Mouse (Mus musculus) G1E-ER4 (cell line): ENCODE measurements around the gene Ola1. TPM values are rescaled to one million over a fixed set of nuclear protein-coding genes. Genes with fewer than 3 reads are reported as not detected.

ENCODE experiments used
- GATA1 ChIP-seq: IDR thresholded peaks from one replicate; pipeline ENCODE4 v1.8.0; 2012; ENCODE audit warnings: low read length, inconsistent platforms
- polyA plus RNA-seq: library from polyadenylated mRNA; stranded (reverse); fragments of >175 nt; gene quantifications from 2 replicates; pipeline ENCODE4 v1.2.3, GENCODE M21; 2012

Ola1 gene
- 54.2 and 56.6 TPM in 2 replicates for polyA plus RNA-seq

DNA sequence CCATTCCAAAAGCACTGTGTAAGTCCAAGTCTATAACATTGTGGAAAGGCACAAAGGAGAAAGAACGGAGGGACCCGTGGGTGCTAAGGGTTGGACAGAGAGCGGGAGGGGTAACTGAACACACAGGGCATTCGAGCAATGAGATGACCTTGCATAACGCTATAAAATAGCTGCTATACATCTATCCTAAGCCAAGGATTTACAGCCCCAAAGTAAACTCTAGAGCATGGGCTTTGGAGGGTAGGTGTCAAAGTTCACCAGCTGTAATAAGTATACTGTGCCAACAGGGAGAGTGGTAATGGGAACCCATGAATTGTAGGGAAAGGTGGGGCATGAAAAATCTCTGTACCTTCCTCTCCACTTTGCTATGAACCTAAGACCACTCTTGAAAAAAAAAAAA is at the start of gene Ola1:
Gene Ola1 (minus strand): TSS at position 12 of the 400 bp plus-strand sequence.
- no peak for TF ChIP-seq GATA1

DNA sequence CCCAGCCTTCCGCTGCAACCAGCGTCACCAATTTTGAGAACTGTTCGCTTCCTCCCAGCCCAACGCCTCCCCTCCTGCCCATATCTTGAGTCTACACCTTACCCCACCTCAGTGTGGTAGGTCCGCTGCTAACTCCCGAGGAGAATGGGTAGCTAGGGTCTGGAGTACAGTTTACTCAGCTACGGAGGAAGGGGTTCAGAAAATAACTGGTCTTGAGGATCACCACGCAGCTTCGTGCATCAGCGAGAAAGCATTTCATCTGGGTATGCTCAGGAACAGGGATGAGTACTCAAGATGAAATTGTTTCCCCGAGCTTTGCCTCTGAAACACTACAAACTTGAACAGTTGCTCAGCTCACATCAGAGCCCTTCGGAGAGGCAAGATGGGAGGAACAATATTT is 49.6 kb upstream of the Ola1 start:
- no peak for TF ChIP-seq GATA1

DNA sequence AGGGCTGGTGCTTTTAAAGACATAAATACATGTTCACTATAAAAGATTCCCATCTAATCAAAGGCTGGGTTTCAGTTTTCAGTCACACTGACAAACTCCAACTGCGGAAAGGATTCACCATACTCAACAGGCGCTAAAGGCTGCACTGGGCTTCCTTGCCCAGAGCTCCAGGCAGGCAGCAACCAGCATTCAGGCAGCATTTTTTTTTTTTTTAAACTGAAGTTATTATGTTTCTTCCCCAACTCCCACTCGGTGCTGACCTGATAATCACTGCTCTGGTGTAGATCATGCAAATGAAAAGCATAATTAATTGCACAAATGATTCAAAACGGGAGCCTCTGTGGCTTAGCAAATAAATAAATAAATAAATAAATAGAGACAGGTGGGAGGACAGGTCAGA is 49.1 kb upstream of the Ola1 start:
- no peak for TF ChIP-seq GATA1

DNA sequence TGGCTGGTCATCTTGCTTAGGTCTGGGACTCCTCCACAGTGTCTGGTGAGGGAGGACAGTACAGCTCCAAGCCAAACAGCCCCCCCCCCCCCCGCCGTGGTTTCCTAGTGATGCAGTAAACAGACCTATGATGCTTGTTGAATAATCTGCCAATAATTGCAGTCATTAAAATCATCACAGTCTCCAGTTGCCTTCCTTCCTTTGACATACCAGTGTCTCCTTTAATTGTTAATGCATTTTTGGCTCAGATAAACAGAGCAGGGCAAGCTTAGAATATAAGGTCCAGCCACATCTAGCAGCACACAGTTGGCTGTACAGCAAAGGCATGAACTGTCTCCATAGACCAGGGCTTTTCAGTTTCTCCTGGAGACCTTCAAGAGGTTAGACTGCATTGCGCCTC is 48.5 kb upstream of the Ola1 start:
- TF ChIP-seq GATA1: no peak

DNA sequence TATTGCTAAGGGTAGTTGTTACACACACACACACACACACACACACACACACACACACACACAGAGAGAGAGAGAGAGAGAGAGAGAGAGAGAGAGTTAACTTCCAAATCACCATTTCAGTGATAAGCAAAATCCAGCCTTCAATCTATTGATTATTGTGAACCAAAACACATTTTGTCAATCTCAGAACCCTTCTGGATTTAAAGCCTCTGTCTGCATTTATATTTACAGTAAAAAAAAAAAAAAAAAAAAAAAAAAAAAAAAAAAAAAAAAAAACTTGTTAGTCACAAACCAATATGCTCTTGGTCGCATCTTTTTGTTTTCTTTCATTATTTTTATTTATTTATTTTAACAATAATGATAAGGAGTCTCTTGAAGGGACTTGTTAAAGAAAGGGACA is 47.9 kb upstream of the Ola1 start:
- no peak for TF ChIP-seq GATA1

DNA sequence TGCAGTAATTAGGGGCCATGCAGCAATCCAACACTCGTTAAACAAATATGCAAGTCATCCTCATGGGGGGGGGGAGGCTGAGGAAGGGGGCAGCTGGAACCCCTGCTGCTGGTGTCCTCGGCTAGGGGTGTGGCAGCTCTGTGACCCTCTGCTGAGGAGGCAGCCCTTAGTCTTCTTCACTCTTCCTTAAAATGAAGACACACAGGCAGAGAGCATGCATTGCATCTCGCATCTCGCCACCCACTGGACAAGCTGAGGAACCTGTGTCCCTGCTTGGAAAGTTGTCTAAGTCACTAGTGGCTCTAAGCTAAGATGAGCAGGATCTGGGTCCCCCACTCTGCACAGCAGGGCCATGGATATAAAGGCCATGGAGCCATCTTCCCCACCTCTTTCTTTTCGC is 47.3 kb upstream of the Ola1 start:
- no peak for TF ChIP-seq GATA1

DNA sequence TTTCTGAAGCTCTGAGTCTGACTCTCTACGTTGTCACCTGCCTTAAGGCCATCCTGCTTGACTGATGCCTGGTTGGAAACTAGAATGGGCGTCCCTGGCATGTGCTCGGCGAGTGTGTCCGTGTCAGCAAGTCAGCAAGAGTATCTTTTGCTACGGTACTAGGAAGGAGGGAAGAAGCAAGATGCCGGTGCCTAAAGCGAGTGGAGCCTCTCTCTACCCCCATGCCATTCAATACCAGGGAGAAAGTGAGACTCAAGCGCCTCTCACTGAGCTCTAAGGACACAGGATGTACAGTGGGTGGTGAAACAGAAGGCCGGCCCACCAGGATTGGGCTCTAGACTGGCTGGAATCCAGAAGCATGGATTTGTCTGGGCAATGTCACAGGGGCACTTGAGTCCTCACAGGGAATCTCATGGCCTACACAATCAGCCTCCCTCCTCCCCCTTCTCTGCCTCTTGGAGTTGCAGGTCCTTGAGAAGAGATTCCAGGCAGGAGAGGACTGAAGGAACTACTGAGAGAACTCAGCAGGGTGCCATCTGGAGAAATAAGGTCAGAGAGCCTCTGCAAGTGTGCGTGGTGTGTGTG is 46.0 kb upstream of the Ola1 start:
- TF ChIP-seq GATA1: no peak

DNA sequence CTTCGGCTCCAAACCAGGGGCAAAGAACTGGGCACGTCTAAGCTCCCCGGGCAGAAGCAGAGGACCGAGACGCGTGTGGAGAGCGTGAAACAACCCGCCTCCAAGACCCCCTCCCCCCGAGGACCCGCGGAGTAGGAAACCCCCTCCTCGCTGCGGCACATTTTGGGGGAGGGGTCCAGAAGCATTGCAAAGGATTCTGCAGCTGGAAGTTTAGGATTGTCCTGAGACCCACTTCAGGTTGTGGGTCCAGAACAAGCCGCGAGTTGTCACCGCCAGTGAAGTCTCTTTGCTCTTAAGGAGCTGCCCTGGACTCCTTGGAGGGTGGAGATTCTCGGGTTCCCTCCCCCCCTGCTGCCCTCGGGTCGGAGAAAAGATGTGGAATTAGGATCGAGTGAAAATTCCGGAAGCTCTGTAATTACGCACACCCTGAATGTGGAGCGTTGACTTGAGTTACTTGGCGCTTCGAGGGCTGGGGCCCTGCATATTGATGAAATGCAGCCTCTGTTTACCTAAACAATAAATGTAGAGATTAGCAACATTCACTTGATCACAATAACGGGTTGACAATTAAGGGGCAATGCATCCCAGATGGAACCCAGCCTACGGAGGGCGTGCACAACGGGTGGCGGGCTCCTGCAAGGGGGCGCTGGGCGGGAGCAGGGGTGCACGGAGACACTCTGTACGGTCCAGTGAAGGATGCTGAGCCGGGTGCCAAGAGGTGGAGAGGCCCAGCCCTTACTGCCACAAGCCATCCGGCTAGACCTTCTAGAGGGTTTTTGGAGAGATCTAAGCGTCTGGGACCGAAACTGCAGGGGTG is 45.3 kb upstream of the Ola1 start:
- no peak for TF ChIP-seq GATA1

DNA sequence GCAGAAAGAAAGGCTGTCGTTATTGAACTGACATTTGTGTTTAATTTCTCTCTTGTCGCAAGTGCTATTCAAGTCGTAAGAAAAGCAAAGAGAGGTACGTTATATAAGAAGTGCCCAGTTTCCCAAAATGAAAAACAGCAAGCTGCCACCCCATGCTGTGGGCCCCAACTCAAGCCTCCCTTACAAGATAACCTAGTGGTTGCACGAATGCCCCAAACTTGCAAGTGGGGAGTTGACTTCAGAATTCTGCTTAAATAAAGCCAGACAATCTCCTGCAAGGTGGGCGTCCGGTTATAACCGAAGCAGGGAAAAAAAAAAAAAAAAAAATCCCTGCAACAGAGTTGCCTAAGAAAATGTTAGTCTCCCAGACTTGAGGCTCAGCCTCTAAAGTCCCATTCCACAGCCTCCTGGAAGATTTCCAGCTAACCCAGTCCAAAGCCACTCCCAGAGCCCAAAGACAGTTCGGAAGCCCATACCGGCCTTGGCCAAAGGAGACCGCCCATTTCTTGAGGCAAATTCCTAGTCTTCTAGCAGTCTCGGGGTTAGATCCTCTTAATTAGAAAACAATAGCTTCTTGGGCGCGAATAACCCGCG is 44.5 kb upstream of the Ola1 start:
- no peak for TF ChIP-seq GATA1

DNA sequence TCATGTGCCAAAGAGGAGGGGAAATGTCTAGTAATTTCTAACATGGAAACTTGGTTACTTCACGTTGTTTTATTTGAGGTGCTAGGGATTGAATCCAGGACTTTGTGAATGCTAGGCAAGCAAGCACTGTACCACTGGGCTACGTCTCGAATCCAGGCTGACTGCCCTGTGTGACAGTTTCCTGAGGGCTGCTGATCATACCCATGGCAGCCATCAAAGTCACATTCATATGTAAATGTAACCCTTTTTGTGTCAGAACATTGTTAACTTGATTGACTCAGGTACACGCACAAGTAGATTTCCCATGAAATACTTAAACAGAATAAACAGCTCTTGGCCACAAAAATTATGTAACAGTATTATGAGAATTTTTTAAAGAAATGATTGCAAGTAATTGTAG is 30.0 kb upstream of the Ola1 start:
- no peak for TF ChIP-seq GATA1

DNA sequence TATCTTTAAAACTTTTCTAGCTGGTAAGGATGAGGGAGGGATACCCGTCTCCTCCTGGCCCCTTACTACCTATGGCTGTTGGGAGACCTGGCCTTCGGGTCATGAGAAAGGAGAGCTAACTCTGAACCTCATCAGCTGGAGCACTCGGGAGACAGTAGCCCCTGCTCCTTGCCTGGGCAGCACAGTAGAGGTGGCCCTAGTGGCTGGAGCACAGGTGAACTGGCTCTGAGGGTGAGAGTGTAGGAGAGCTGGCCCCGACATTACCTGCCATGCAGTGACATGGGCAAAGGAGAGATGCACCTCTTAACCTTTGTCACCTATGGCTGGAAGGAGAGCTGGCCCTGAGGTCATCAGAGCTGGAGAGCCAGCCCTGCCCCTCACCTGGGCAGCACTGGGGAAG is 22.6 kb upstream of the Ola1 start:
- no peak for TF ChIP-seq GATA1

DNA sequence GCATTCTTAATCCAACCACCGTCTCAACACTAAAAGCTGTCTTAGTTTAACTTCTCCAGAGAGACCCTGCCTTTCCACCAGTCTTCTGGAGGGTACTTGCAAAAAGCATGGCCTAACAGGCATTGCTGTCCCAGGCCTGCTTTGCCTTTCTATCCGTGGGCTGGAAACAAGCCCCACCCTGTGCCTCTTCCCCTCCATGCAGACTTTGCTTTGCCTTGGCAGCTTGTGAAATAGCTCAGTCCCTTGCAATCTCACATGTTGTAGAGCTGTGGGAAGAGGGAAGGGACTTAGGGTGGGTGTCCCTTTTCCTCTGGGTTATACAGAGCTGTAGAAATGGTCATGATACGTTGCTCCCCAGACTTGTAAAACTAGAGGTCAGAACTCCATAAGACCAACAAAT is 12.4 kb upstream of the Ola1 start:
- no peak for TF ChIP-seq GATA1

DNA sequence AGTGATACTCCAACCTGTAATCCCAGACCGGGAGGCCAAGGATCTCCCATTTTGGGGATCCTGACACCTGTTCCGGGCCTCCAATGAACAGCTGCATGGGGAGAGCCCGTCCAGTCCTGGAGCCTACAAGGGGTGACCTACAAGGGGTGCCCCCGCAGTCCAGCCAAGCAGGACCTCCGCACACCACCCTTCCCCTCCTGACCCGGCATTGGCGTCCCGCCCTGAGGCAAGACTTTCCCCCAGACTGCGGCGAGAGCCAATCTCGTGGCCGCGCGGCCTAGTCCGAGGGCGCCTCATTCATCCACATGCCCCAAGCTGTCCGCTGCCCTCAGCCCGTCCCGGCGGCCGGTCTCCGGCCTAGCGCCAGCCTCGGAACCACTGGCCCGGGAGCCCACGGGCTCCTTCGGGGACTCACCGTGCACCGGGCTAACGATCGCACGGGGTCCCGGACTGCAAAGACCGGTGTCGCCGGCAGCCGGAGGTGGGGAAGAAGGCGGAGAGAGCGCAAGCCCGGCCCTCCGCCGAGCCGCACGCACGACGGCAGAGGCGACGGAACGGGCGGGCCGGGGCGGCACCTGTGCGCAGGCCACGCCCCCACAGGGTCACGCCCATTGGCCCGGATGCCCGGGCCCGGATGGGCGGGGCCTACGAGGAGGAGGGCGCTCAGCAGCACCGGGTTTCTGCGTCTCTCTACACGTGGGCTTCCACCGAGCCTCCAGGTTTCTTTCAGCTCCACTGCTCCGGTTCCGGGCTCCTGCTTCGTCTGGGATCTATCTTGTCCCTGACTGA is 4.7 kb downstream of the Ola1 start:
- no peak for TF ChIP-seq GATA1

DNA sequence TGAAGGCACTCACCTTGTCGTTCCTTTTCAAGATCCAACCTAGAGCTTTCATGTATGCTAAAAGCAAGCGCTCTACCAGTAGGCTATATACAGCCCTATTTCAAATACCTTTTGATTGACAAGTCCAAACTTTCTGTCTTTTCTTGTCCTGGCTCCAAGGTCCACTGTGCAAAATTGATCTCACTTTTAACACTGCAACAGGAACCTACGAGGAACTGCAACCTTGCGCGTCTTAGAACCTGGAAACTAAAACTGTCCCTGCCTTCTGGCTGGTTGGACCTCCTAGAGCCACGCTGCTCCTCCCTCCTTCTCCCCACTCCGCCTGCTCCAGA is 5.2 kb downstream of the Ola1 start:
- TF ChIP-seq GATA1: no peak

DNA sequence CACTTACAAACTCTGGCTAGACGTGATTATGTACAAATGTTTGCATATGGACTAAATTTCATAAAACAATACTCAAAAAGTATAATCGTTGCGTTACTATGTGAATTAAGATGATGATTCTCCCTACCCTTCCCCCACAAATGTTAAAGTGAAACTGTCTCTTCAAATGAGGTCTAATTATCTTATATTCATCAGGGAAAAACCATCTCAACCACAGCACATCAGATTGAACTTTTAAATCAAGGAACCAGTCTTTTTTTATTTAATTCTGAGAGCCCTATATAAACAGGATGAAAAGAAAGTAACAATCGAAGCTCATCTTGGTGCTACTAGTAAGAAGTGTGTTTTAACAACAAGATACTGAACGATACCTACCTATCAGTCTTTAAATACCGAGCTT is 14.4 kb downstream of the Ola1 start:
- no peak for TF ChIP-seq GATA1

DNA sequence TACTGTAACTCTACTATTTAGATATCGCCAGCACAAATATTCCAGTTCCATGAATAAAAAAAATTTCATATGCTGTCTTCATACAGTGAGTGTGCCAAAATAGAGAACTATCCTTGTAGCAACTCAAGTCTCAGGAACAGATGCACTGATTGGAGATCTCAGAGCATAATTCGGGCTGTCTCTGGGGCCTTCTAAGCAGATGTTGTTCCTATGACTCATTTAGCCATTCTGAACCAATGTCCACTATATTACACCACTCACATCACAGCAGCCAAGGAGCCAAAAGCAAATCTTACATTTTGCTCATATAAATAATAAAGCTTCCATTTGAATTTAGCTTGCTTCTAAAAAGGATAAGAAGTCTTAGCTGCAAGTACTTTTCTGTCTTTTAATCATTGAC is 30.2 kb downstream of the Ola1 start:
- no peak for TF ChIP-seq GATA1

DNA sequence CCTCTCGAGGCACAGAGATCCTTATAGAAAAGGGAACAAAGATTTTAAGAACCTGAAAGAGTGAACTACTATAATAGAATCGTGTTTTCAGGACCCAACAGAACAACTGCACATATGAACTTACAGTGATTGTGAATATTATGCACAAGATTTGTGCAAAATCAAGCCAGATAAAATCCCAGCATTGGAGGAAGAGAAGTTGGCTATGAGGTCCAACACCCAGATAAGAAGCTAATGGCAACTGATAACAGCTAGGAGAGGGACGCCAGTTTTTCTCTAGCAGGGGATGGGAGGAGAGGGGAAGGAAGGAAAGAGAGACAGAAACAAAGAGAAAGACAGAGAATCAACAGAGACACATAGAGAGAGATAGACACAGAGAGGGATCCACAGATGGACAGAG is 33.5 kb downstream of the Ola1 start:
- no peak for TF ChIP-seq GATA1
